ENCODE assay signal across 8 mouse cellular contexts in the genomic region with DNA sequence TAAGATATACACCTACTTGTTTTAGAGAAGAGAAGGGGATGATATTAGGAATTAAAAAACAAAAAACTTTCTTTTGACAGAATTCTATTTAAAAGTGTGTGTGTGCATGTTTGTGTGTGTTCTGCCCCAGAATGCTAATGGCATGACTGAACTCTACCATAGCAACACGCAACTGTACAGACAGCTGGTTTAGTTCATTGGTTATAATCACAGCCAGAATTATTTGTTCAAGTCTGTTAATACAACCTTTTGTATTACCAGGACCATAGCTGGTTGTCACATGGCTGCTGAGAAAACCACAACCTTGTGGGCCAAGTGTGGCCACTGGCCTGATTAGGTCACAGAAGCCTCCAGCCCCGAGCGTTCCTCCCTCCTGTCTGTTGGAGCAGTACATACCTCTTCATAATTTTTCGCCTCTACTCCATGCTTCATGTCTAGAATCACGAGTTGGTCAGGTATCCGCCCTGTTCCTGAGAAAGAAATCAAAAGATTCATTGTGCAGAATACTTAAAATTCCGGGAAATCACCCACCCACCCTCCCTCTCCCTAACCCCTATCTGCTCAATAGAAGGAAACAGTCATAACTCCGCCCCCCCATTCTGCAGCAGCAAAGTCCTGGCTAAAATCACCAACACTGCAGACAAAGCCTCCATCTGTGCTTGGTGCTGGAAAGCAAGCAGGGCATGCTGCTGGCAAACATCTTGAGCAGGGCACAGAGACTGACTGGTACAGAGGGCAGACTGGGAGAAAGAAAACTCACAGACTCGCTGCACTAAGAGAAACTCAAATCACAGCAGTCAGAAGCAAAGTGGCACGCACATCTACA. TPM values are rescaled to one million over a fixed set of nuclear protein-coding genes. Genes with fewer than 3 reads are reported as not detected.
A peak's percentile ranks its signal among the peaks of the same experiment; 100 is the strongest.
DNase-seq lines count a peak whose midpoint lies in the region; ATAC-seq lines count a peak whose summit lies in the region.
"Had no signal": no experiment of that assay in that cellular context is flagged by ENCODE, and none has a peak within 500 bp of the region (broad histone marks: within the 10 kb centered on the region; RNA-seq: fewer than 3 reads in every experiment).

No protein-coding gene starts in this region.

- no peak overlapping the region for H3K9ac ChIP-seq in midbrain, embryonic 13.5 days (replicated peaks)
- no peak overlapping the region for H3K9ac ChIP-seq in midbrain, embryonic 15.5 days
- H3K9ac ChIP-seq: liver, embryonic 14.5 days had no signal

- no peak for DNase-seq in midbrain, embryonic 10.5 days (ENCODE audit: low spot score)
- peak; percentile 64 to 85 for DNase-seq in layer of hippocampus, adult 18-20 months (ENCODE audit: low spot score in 2 of 2)
- no peak for DNase-seq in natural killer cell, adult 2 months (ENCODE audit: low spot score in 2 of 2)
- DNase-seq in thymus, postnatal 4 days = no peak

- peak overlapping the region; percentile 62 for H3K27ac ChIP-seq in midbrain, embryonic 13.5 days
- no peak overlapping the region for H3K27ac ChIP-seq in midbrain, embryonic 10.5 days (replicated peaks)
- peak overlapping the region; percentile 55; the same call in 1 of the 2 replicates for H3K27ac ChIP-seq in midbrain, embryonic 15.5 days
- H3K27ac ChIP-seq: liver, embryonic 14.5 days had no signal

- H3K4me3 ChIP-seq in midbrain, embryonic 13.5 days (replicated peaks) = no peak overlapping the region
- H3K4me3 ChIP-seq in midbrain, embryonic 10.5 days = no peak overlapping the region
- H3K4me3 ChIP-seq in midbrain, embryonic 15.5 days = no peak overlapping the region

- H3K4me2 ChIP-seq in midbrain, embryonic 13.5 days (replicated peaks) = no peak overlapping the region
- no peak overlapping the region for H3K4me2 ChIP-seq in midbrain, embryonic 15.5 days

- peak; percentile 67; the same call in 1 of the 2 replicates for ATAC-seq in midbrain, embryonic 13.5 days
- peak; percentile 87 for ATAC-seq in frontal cortex, adult (ENCODE audit: low TSS enrichment)
- ATAC-seq in midbrain, embryonic 15.5 days (replicated peaks) = peak; percentile 65

- H3K27me3 ChIP-seq in midbrain, embryonic 13.5 days = no peaks in the 10 kb centered on the region
- no peaks in the 10 kb centered on the region for H3K27me3 ChIP-seq in midbrain, embryonic 10.5 days (ENCODE audit: low read depth, poor library complexity, severe bottlenecking)
- no peaks in the 10 kb centered on the region for H3K27me3 ChIP-seq in midbrain, embryonic 15.5 days (replicated peaks)

- H3K36me3 ChIP-seq in midbrain, embryonic 13.5 days = peaks cover 51% of the 10 kb centered on the region
- H3K36me3 ChIP-seq in midbrain, embryonic 10.5 days = peaks cover 63% of the 10 kb centered on the region
- H3K36me3 ChIP-seq in midbrain, embryonic 15.5 days (replicated peaks) = peaks cover 25% of the 10 kb centered on the region; the same call in 1 of the 2 replicates

- H3K4me1 ChIP-seq in midbrain, embryonic 13.5 days (replicated peaks) = no peaks in the 10 kb centered on the region
- peaks cover 3% of the 10 kb centered on the region; the same call in 1 of the 2 replicates for H3K4me1 ChIP-seq in midbrain, embryonic 10.5 days
- 0 out of 2 replicates have a peak, but pooled peaks cover 2% of the 10 kb centered on the region for H3K4me1 ChIP-seq in midbrain, embryonic 15.5 days

- WGBS in midbrain, embryonic 13.5 days = 72% methylated on average over 10 of the region's 10 CpGs
- WGBS in midbrain, embryonic 10.5 days = 84% methylated on average over 10 of the region's 10 CpGs
- 63% methylated on average over 10 of the region's 10 CpGs for WGBS in midbrain, embryonic 15.5 days

- no peaks in the 10 kb centered on the region for H3K9me3 ChIP-seq in midbrain, embryonic 13.5 days
- H3K9me3 ChIP-seq in midbrain, embryonic 10.5 days (replicated peaks) = no peaks in the 10 kb centered on the region
- no peaks in the 10 kb centered on the region for H3K9me3 ChIP-seq in midbrain, embryonic 15.5 days

RNA-seq across cellular contexts. Expression of gene Nek9, which starts 11.5 kb away (rescaled TPM):
- 12.6 and 13.5 TPM in 2 replicates for polyA plus RNA-seq in midbrain, embryonic 13.5 days (2015; fragmentation: Nextera tagmentation; extraction: Ambion mirVana)
- 20.6 and 21.5 TPM in 2 replicates for polyA plus RNA-seq in midbrain, embryonic 10.5 days (2016; fragmentation: Nextera tagmentation; extraction: Ambion mirVana)
- total RNA-seq in layer of hippocampus, adult 18-20 months (2021) = 10 to 100 TPM; 34.1 to 35.2 TPM
- 11.1 and 11.7 TPM in 2 replicates for polyA plus RNA-seq in midbrain, embryonic 15.5 days (2015; fragmentation: Nextera tagmentation; extraction: Ambion mirVana)

RNA-seq across cellular contexts. Expression of gene Tmed10, which starts 24.0 kb away (rescaled TPM):
- polyA plus RNA-seq in midbrain, embryonic 13.5 days (2015; fragmentation: Nextera tagmentation; extraction: Ambion mirVana) = 181 and 189 TPM in 2 replicates
- polyA plus RNA-seq in midbrain, embryonic 10.5 days (2016; fragmentation: Nextera tagmentation; extraction: Ambion mirVana) = 258 and 269 TPM in 2 replicates
- total RNA-seq in layer of hippocampus, adult 18-20 months (2021) = 100 to 1,000 TPM; 164 to 170 TPM
- polyA plus RNA-seq in midbrain, embryonic 15.5 days (2015; fragmentation: Nextera tagmentation; extraction: Ambion mirVana) = 172 and 173 TPM in 2 replicates

Comparison
In these comparisons a context has a peak if more than half of its experiments do, and no peak if none do; other contexts are left out.
1. DNase-seq: peak in layer of hippocampus, adult 18-20 months (2 of 2); none in midbrain, embryonic 10.5 days (single experiment), natural killer cell, adult 2 months (0 of 2) and thymus, postnatal 4 days (single experiment).
2. Peak in every context shown above with its lines, with median percentiles within 50 percentile points of each other: ATAC-seq.